Mouse (Mus musculus) R1 (cell line): Measurements from ENCODE around the gene Sucnr1.

Source experiments
- DNase-seq: peaks from one replicate; pipeline ENCODE4 v3.0.0-alpha.2; 2018; ENCODE audit warnings: low read depth, low spot score

Sucnr1 gene

DNA sequence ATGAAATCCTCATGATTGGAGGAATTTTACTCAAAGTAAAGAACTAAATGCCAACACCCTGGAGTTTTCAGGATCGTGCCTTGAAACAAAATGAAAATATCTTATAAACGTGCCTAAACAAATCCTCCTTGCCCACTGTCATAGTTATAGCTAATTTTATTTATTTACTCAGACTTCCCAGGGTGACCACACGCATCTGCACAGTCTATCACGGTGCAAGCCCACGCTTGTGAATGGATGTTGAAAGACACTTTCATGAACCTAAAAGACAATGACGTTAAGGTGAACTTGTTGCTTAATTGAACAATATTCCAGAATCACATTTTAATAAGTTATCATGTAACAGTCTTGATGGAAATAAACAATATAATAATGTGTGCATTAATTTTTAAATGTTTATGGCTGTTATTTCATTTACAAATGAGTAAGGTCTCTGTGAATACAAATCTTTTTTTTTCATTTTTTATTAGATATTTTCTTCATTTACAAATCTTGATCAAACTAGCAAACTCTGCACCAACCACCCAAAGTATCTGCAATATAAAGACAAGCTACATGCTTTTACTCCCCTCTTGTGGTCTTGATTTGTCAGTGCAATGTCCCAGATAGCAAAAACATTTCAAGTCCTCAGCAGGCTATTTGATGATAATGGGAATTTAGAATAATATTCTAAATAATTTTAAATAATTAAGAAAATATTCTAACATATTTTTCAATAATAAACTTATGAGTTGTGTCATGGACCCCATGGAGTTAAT is 30.4 kb downstream of the Sucnr1 start:
- peak; percentile 61 for DNase-seq

DNA sequence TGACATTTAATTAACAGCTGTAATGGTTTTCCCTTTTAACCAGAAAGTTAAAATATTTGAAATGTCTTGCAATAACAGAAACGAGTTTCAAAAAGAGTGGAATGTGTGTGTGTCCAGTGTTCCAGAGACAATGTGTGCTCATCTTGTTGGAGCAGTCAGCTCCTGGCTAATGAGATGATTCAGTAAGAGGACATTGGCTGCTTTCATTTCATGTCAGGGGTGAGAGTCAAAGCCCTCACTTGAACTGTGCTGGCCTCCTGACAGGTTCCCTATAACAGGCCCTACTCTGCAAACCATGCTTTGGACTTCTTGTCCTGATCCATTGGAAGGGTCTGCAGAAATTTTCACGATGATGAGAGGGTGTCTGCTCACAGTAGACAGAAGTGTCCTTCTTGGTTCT is 32.9 kb downstream of the Sucnr1 start:
- no peak for DNase-seq

DNA sequence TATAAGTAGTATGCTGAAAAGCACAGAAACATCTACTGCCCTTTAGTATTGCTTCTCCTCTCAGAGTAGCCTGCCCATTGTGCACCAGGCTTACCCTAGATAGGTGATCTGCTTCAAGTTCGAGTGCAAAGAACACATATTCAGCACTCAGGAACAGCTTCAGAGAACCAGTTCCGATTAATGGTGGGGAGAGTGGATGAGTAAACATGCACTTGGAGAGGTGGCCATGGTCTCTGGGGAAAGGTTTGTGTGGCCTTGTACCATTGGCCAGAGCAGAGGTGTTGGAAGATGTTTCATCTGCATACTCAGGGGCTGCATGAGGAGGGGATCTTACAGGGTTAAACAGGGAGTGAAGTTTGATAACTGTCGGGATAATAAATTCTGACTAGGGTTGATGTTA is 39.8 kb downstream of the Sucnr1 start:
- no peak for DNase-seq

DNA sequence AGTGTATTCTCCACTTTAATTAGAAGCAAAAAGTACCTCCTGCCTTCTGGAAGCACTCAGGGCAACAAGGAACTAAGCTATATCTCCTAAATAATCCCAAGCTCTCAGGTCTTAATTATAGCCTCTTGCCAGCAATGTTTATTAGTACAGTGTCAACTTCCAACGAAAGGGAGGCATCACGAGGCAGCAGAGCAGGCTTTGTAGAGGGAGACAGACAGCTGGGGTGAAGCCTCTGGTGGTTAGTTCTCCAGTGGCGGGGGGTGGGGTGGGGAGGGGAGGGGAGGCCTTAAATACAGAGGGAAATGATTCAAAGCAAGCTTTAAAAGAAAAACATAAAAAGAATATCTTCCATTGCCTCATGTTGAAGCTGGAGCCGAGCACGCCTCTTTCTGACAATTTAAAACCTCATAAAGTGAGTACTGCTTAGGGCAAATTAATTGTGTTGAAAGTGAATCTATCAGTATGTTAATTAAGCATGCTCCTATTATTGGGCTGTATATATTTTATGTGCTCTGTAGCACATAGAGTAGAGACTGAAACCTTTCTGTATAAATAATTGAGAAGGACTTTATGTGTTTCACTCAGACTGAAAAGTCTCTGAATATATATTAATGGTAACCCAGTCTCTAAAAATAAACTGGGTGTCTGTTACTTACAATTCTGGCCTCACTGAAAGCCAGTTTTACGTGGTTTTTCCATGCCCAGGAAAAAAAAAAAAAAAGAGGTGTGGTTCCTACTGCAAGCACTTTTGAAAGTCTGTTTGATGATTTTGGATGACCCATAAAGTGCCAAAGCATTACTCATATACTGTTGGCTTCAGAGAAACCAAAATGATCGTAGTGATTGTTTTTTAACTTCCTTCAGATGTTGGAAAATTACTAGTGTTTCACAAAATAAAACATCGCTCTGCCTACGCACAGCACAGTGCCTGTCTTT is 42.5 kb downstream of the Sucnr1 start:
- no peak for DNase-seq

DNA sequence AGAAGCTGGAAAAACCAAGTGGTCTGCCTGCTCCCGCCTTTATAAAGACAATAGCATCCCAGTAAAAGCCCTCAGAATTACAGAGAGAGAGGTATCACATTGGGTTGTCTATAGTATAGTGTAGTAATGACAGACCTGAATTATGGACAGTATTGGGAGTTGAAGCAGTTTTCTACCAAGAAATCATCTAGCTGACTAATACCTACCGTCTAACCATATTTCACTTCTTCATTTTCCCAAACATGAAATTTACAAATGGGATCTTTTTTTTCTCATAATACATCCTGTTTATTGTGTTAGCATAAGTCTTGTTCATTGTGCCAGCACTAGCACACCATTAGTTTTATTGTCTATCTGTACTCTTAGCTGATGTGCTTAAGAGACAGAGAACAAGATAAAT is 44.9 kb downstream of the Sucnr1 start:
- DNase-seq = no peak

DNA sequence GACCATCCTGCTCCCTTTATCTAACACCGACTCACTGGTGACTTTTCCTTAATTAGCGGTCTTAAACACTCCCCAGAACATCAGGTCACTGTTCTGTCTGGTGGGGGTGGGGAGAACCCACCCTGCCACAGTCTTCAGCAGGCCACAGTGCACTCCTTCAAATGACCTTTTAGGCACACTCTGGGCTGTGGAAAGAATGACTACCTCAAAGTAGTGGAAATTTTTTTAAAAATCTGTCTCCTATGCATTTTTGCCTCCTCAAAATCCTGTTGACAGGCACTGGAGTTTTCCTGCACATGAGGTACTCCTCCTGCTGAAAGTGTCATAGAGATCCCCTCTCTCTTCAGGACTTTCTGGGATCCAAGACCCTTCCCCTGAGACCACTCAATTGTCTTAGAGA is 46.6 kb downstream of the Sucnr1 start:
- no peak for DNase-seq

DNA sequence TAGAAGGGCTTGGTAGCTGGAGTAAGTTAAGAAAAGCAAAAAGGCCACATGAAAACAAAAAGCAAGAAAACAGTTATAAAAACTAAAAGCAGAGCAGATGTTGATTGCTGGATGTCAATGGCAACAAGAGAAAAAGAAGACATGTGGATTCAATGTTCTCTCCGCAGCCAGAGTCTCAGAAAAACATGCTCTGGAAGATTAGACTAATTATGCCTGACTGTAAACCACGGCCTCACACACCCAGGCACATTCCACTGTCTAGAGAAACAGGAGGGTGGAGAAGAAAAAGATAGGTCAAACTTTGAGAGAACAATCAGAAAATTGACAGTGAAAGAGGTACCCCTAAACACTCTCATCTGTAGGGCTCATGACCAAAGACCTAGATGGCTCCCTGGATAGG is 54.1 kb downstream of the Sucnr1 start:
- no peak for DNase-seq
